Mouse (Mus musculus) spleen, postnatal 14 days (tissue): Measurements from ENCODE around the gene Gphb5.

Experiments
- DNase-seq, 2 experiments: peaks; one replicate each; pipeline ENCODE4 v3.0.0; 2021 to 2022; ENCODE audit warnings: low spot score in 2 of 2

Gene Gphb5

GRCm38 (mm10) chr12:75394011-75394773 is 22.4 kb downstream of the Gphb5 start:
- DNase-seq, result no peak

- no peak for DNase-seq
Measured at GRCm38 (mm10) chr12:75391526-75391925, 25.1 kb downstream of the Gphb5 start.

- no peak for DNase-seq
Measured at GRCm38 (mm10) chr12:75389308-75390135, 27.1 kb downstream of the Gphb5 start.

GRCm38 (mm10) chr12:75388521-75388920 is 28.1 kb downstream of the Gphb5 start:
- no peak for DNase-seq

- DNase-seq, result no peak
Measured at GRCm38 (mm10) chr12:75387846-75388245, 28.7 kb downstream of the Gphb5 start.

- DNase-seq, result no peak
Measured at GRCm38 (mm10) chr12:75387156-75387555, 29.4 kb downstream of the Gphb5 start.

GRCm38 (mm10) chr12:75386731-75387130 is 29.9 kb downstream of the Gphb5 start:
- no peak for DNase-seq

GRCm38 (mm10) chr12:75376126-75376525 is 40.5 kb downstream of the Gphb5 start:
- DNase-seq, result no peak

GRCm38 (mm10) chr12:75375060-75375459 is 41.5 kb downstream of the Gphb5 start:
- DNase-seq, result no peak

GRCm38 (mm10) chr12:75374437-75374836 is 42.1 kb downstream of the Gphb5 start:
- no peak for DNase-seq

GRCm38 (mm10) chr12:75369418-75369851 is 47.1 kb downstream of the Gphb5 start:
- DNase-seq, result no peak

GRCm38 (mm10) chr12:75368527-75368926 is 48.1 kb downstream of the Gphb5 start:
- DNase-seq, result no peak

GRCm38 (mm10) chr12:75367371-75367770 is 49.2 kb downstream of the Gphb5 start:
- DNase-seq, result no peak

GRCm38 (mm10) chr12:75365621-75366124 is 50.9 kb downstream of the Gphb5 start:
- DNase-seq, result no peak

- no peak for DNase-seq
Measured at GRCm38 (mm10) chr12:75364416-75364815, 52.2 kb downstream of the Gphb5 start.

GRCm38 (mm10) chr12:75362456-75362855 is 54.1 kb downstream of the Gphb5 start:
- no peak for DNase-seq
